Mouse (Mus musculus) CH12.LX (cell line): ENCODE data around the gene Pax4.

Experiments used
- CTCF ChIP-seq, 2 experiments: IDR thresholded peaks in 1 of 2; conservative IDR thresholded peaks in 1 of 2; 2 replicates each; pipeline ENCODE4 v1.5.1; 2011 to 2012; ENCODE audit warnings: low read depth in 2 of 2, low read length in 2 of 2, improper control_type of control experiment in 1 of 2, inconsistent platforms in 1 of 2, mild to moderate bottlenecking in 1 of 2, moderate library complexity in 1 of 2
- ELF1 ChIP-seq: IDR thresholded peaks from 2 replicates; pipeline ENCODE4 v1.6.1; 2014; ENCODE audit warnings: low read depth, mild to moderate bottlenecking, inconsistent platforms, low read length, improper control_type of control experiment
- JUND ChIP-seq: conservative IDR thresholded peaks from 2 replicates; pipeline ENCODE4 v1.6.1; 2011; ENCODE audit warnings: low read depth, low read length, improper control_type of control experiment
- MAZ ChIP-seq: IDR thresholded peaks from 2 replicates; pipeline ENCODE4 v1.6.1; 2012; ENCODE audit warnings: low read depth, mild to moderate bottlenecking, inconsistent platforms, low read length, improper control_type of control experiment, moderate library complexity
- NRF1 ChIP-seq: IDR thresholded peaks from 2 replicates; pipeline ENCODE4 v1.6.1; 2014; ENCODE audit warnings: low read depth, mild to moderate bottlenecking, inconsistent platforms, low read length, improper control_type of control experiment, moderate library complexity
- POLR2A ChIP-seq: IDR thresholded peaks from 2 replicates; pipeline ENCODE4 v1.6.1; 2011; ENCODE audit warnings: low read depth, mild to moderate bottlenecking, improper control_type of control experiment, low read length
- RAD21 ChIP-seq: IDR thresholded peaks from 2 replicates; pipeline ENCODE4 v1.6.1; 2011; ENCODE audit warnings: low read depth, mild to moderate bottlenecking, low read length, improper control_type of control experiment, moderate library complexity
- SIN3A ChIP-seq: IDR thresholded peaks from 2 replicates; pipeline ENCODE4 v1.6.1; 2012; ENCODE audit warnings: low read length, improper control_type of control experiment, inconsistent platforms
- SMC3 ChIP-seq: IDR thresholded peaks from 2 replicates; pipeline ENCODE4 v1.6.1; 2011; ENCODE audit warnings: low read depth, low read length, improper control_type of control experiment
- ZNF384 ChIP-seq: IDR thresholded peaks from 2 replicates; pipeline ENCODE4 v1.6.1; 2012; ENCODE audit warnings: low read depth, low read length, improper control_type of control experiment, inconsistent platforms

DNA sequence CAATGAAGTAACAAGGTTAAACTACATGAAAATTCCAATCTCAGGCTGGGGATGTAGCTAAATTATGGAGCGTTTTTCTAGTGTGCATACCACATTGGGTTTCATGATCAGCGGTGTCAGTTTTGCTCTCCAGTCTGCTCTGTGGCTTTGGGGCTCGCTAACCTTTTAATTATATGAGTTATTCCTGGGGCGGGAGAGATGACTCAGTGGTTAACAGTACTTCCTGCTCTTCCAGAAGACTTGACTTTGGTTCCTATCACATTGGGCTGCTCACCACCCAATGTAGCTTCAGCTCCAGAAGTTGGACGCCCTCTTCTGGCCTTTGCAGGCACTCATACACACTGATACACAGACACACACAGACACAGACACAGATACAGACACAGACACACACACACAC, 21.5 kb upstream of the Pax4 start:
- no peak for TF ChIP-seq RAD21
- TF ChIP-seq CTCF (conservative IDR thresholded peaks at IDR 0.05 in 1 of 2, IDR thresholded peaks at IDR 0.05 in 1 of 2; ENCODE audit: low read depth in 2 of 2, low read length in 2 of 2): no peak
- TF ChIP-seq NRF1: no peak
- no peak for TF ChIP-seq POLR2A
- TF ChIP-seq JUND: no peak
- no peak for TF ChIP-seq MAZ
- no peak for TF ChIP-seq SIN3A
- no peak for TF ChIP-seq ZNF384
- no peak for TF ChIP-seq ELF1
- TF ChIP-seq SMC3: no peak
